Mouse (Mus musculus) kidney, postnatal 36 days (tissue): ENCODE measurements around the gene Fgf11.

Source experiments
- DNase-seq, 2 experiments: peaks; one replicate each; pipeline ENCODE4 v3.0.0; 2021 to 2022; ENCODE audit warnings: mixed read lengths in 2 of 2

Gene Fgf11

GRCm38 (mm10) chr11:69752686-69753085 is 49.0 kb downstream of the Fgf11 start:
- no peak for DNase-seq

DNA sequence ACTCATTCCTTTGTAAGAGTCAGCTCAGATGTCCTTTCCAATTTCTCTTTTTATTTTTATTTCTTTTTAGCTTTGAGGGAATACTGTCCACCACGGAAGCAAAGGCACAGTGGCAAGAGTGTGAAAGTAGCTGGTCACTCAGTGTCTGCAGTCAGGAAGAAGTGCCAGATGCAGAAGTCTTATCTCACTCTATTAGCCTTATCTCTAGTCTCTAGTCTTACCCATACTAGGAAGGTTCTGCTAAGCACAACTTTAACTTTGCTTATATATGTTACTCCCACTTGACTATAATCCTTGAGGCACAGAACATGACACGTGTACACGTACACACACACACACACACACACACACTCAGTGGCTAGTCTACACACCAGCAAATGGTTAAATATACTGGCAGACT is 50.0 kb downstream of the Fgf11 start:
- DNase-seq: no peak
